Mouse (Mus musculus): ENCODE data around the gene Fam92b. TPM values are rescaled to one million over a fixed set of nuclear protein-coding genes. Genes with fewer than 3 reads are reported as not detected.

Fam92b gene
- polyA plus RNA-seq (2015; fragmentation: Illumina TruSeq; extraction: RNeasy Lipid Tissue Mini Kit (QIAGEN cat#74804); ENCODE audit: insufficient read depth, low read depth, low replicate concordance) = 2.5 TPM

GRCm38 (mm10) chr8:120177318-120178123 is at the start of gene Fam92b:
Gene Fam92b (minus strand): TSS chr8:120177466.

Other genes starting within 250 kb of the Fam92b start
- gene Crispld2, start 185.0 kb downstream of the Fam92b start, polyA plus RNA-seq (2015; fragmentation: Illumina TruSeq; extraction: RNeasy Lipid Tissue Mini Kit (QIAGEN cat#74804); ENCODE audit: insufficient read depth, low read depth, low replicate concordance) = 14.8 TPM
- gene Zdhhc7, start 76.0 kb downstream of the Fam92b start, polyA plus RNA-seq (2015; fragmentation: Illumina TruSeq; extraction: RNeasy Lipid Tissue Mini Kit (QIAGEN cat#74804); ENCODE audit: insufficient read depth, low read depth, low replicate concordance) = 6.5 TPM
- gene 6430548M08Rik, start 63.3 kb downstream of the Fam92b start, polyA plus RNA-seq (2015; fragmentation: Illumina TruSeq; extraction: RNeasy Lipid Tissue Mini Kit (QIAGEN cat#74804); ENCODE audit: insufficient read depth, low read depth, low replicate concordance) = 16.3 TPM
- 6.9 TPM for gene Gse1, start 51.0 kb upstream of the Fam92b start, polyA plus RNA-seq (2015; fragmentation: Illumina TruSeq; extraction: RNeasy Lipid Tissue Mini Kit (QIAGEN cat#74804); ENCODE audit: insufficient read depth, low read depth, low replicate concordance)